Mouse (Mus musculus) CD4-positive, CD25-positive, alpha-beta regulatory T cell, adult 9 weeks (primary cell): ENCODE measurements around the gene Cd3g. TPM values are rescaled to one million over a fixed set of nuclear protein-coding genes. Genes with fewer than 3 reads are reported as not detected.

Source experiments
- polyA plus RNA-seq: library from polyadenylated mRNA; unstranded; fragments of 100-300 nt; shearing (Covaris generic); gene quantifications from one replicate; pipeline ENCODE4 v1.2.1, GENCODE M21; 2017

Cd3g gene
- polyA plus RNA-seq = 1,544 TPM

GRCm38 (mm10) chr9:44980242-44980641, at the start of gene Cd3g:
Gene Cd3g (minus strand): TSS chr9:44980431.

GRCm38 (mm10) chr9:45009180-45010078, 29.2 kb upstream of the Cd3g start, which contains the start of gene Cd3e:
Gene Cd3e (minus strand): TSS chr9:45009627.

GRCm38 (mm10) chr9:44981676-44982075, 1.4 kb upstream of the Cd3g start, which contains the start of gene Cd3d:
Gene Cd3d (plus strand): TSS chr9:44981786.

GRCm38 (mm10) chr9:44965126-44965832, 15.0 kb downstream of the Cd3g start, which contains the start of gene Ube4a:
Gene Ube4a (minus strand): TSS chr9:44965600.

GRCm38 (mm10) chr9:44920374-44921122, 59.7 kb downstream of the Cd3g start, which contains the start of gene Atp5l:
Gene Atp5l (minus strand): TSS chr9:44920742.

Other genes starting within 250 kb of the Cd3g start
- 0.89 TPM for gene Phldb1, start 245.2 kb downstream of the Cd3g start, polyA plus RNA-seq
- 90.7 TPM for gene Arcn1, start 212.6 kb downstream of the Cd3g start, polyA plus RNA-seq
- 47.3 TPM for gene Ift46, start 212.5 kb downstream of the Cd3g start, polyA plus RNA-seq
- 0.48 TPM for gene Tmem25, start 181.1 kb downstream of the Cd3g start, polyA plus RNA-seq
- not detected for gene Ttc36, start 177.4 kb downstream of the Cd3g start, polyA plus RNA-seq
- gene Kmt2a, start 99.1 kb downstream of the Cd3g start, polyA plus RNA-seq = 22.1 TPM
- gene Atp5l, start 59.7 kb downstream of the Cd3g start, polyA plus RNA-seq = 408 TPM
- gene Ube4a, start 14.8 kb downstream of the Cd3g start, polyA plus RNA-seq = 58.4 TPM
- 1,135 TPM for gene Cd3d, start 1.4 kb upstream of the Cd3g start, polyA plus RNA-seq
- 1,627 TPM for gene Cd3e, start 29.2 kb upstream of the Cd3g start, polyA plus RNA-seq
- gene Mpzl2, start 59.4 kb upstream of the Cd3g start, polyA plus RNA-seq = 0.17 TPM
- gene Mpzl3, start 74.8 kb upstream of the Cd3g start, polyA plus RNA-seq = 22.5 TPM
- gene Jaml, start 98.8 kb upstream of the Cd3g start, polyA plus RNA-seq = 20.0 TPM
- 0.07 TPM for gene Scn2b, start 137.4 kb upstream of the Cd3g start, polyA plus RNA-seq
- gene Scn4b, start 158.0 kb upstream of the Cd3g start, polyA plus RNA-seq = not detected
- 1.2 TPM for gene BC049352, start 201.6 kb upstream of the Cd3g start, polyA plus RNA-seq
- not detected for gene Tmprss4, start 223.7 kb upstream of the Cd3g start, polyA plus RNA-seq